Mouse (Mus musculus) ES-Bruce4 (cell line): ENCODE measurements around the gene Tbc1d1. TPM values are rescaled to one million over a fixed set of nuclear protein-coding genes. Genes with fewer than 3 reads are reported as not detected.
A peak's percentile ranks its signal among the peaks of the same experiment; 100 is the strongest.

Experiments used
- H3K27ac ChIP-seq: 2 replicates; pipeline ENCODE4 v1.5.1; 2012; ENCODE audit warnings: low read length, inconsistent platforms; ENCODE audit not compliant: insufficient read depth
- H3K27me3 ChIP-seq: 2 replicates; pipeline ENCODE4 v1.6.1; 2012; ENCODE audit warnings: mild to moderate bottlenecking, low read length, inconsistent platforms; ENCODE audit not compliant: control insufficient read depth, poor library complexity, insufficient read depth, severe bottlenecking
- H3K36me3 ChIP-seq: 2 replicates; pipeline ENCODE4 v1.6.1; 2012; ENCODE audit warnings: inconsistent platforms, mild to moderate bottlenecking, low read length, moderate library complexity; ENCODE audit not compliant: control insufficient read depth, poor library complexity, insufficient read depth, severe bottlenecking
- H3K4me1 ChIP-seq: one replicate; pipeline ENCODE4 v1.8.1; 2011; ENCODE audit warnings: low read length; ENCODE audit not compliant: control insufficient read depth, insufficient read depth
- H3K4me3 ChIP-seq: 2 replicates; pipeline ENCODE4 v1.5.1; 2011; ENCODE audit warnings: low read depth, mild to moderate bottlenecking, low read length
- H3K9ac ChIP-seq: 2 replicates; pipeline ENCODE4 v1.6.1; 2012; ENCODE audit warnings: low read depth, mild to moderate bottlenecking, inconsistent platforms; ENCODE audit not compliant: poor library complexity, severe bottlenecking
- H3K9me3 ChIP-seq: replicated peaks from 2 replicates; pipeline ENCODE4 v1.6.1; 2012; ENCODE audit warnings: mild to moderate bottlenecking, low read length, inconsistent platforms; ENCODE audit not compliant: control insufficient read depth, poor library complexity, insufficient read depth, severe bottlenecking
- CTCF ChIP-seq: IDR thresholded peaks from one replicate; pipeline ENCODE4 v1.8.1; 2011; ENCODE audit warnings: low read depth, low read length
- EP300 ChIP-seq: IDR thresholded peaks from 2 replicates; pipeline ENCODE4 v1.6.1; 2011; ENCODE audit warnings: low read depth, low read length; ENCODE audit not compliant: insufficient read depth
- POLR2A ChIP-seq: IDR thresholded peaks from one replicate; pipeline ENCODE4 v1.8.1; 2011; ENCODE audit warnings: low read length; ENCODE audit not compliant: insufficient read depth
- polyA plus RNA-seq: library from polyadenylated mRNA; stranded (reverse); fragments of >200 nt; gene quantifications from 2 replicates; pipeline ENCODE4 v1.2.4, GENCODE M21; 2011; ENCODE audit warnings: low read depth; ENCODE audit not compliant: missing spikeins, insufficient read depth, insufficient read length

Tbc1d1 gene
- polyA plus RNA-seq, 1 experiment, result 46.2 TPM

DNA sequence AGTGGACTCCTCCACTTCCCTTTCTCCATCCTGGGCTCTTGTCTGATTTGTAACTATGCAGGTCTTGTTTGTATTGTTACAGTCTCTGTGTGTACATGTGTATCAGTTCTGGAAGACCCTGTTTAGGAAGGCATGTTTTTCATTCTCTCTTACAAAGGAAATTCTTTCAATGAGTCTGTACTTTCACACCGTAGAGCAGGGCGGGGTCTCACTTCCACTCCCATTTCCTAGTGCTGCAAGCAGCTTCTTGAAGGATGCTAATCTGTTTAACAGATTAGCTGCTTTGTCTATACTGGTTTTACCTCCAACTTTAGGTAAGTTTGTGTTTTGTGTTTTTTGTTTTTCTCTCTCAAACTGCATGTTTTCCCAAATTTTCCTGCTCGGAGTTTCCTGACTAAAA, 230.9 kb downstream of the Tbc1d1 start:
- Histone ChIP-seq H3K27ac (peak overlapping the region; percentile 99), H3K9me3 (no peaks in the 10 kb centered on the region), H3K9ac (no peak overlapping the region), H3K36me3 (no peaks in the 10 kb centered on the region), H3K27me3 (no peaks in the 10 kb centered on the region), H3K4me1 (peaks cover 8% of the 10 kb centered on the region), H3K4me3 (no peak overlapping the region)
- TF ChIP-seq POLR2A (no peak), CTCF (no peak), EP300 (no peak)

DNA sequence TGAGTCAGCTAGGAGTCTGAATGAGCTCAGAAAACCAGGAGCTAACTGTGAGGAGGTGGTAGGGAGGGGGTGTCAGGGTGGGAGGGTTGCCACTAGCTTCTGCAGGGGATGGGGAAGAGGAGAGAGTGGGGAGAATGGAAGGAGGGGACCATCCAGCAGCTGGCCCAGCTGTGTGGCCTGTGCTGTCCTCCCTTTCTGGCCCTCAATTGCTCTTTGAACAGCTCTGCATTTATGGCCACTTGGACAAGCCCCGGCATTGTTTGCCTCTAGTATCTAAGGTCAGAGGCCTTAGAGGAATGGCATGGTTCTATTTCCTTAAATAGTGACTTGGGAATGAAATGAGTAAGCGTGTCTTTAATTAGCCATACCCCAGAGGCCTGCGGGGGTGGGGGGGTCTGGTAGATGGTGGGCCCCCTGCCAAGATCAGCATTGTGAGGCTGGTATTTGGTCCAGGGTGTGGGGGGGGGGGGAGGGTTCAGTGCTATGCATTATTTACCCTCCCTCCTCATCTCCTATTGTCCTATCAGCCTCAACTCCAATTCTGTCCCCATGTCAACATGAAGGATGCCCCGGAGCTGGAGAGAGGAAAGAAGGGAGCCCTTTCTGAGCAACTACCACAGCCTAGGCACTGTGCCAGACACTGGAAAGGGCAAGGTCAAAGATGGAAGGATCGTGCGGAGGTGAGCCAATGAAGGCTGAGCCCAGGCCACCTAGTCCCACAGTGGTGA, 233.3 kb downstream of the Tbc1d1 start:
- peaks cover 8% of the 10 kb centered on the region for H3K4me1 ChIP-seq
- TF ChIP-seq CTCF (no peak), EP300 (0 out of 2 replicates have a peak, but pooled peaks have one; percentile 52), POLR2A (no peak)
- H3K27me3 ChIP-seq, result no peaks in the 10 kb centered on the region
- H3K27ac ChIP-seq, result peak overlapping the region; percentile 99
- no peaks in the 10 kb centered on the region for H3K9me3 ChIP-seq
- 0 out of 2 replicates have a peak overlapping the region, but pooled peaks have one; percentile 9 for H3K9ac ChIP-seq
- H3K36me3 ChIP-seq, result peaks cover 2% of the 10 kb centered on the region; the same call in 1 of the 2 replicates
- H3K4me3 ChIP-seq, result peak overlapping the region; percentile 43

DNA sequence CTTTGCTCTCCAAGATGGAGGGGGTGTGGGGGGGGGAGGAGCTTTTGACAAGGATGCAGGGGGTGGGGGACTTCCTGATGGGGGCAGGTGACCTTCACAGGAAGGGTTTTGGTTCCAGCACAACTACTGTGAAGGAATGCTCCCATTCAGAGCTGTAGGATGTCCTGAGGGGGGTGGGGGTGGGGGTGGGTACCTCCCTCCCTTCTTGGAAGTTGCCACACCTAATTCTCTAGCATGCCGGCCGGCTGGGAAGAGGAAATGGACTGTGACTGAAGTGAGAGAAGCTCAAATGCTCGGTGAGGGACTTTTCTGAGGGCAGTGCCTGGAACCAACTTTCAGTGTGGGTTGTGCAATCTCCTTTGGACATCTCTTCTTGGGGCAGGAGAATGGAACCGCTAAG, 235.2 kb downstream of the Tbc1d1 start:
- no peak for TF ChIP-seq CTCF
- peak; percentile 98 for TF ChIP-seq EP300
- Histone ChIP-seq H3K4me3 (peak overlapping the region; percentile 96), H3K9ac (peak overlapping the region; percentile 88), H3K9me3 (no peaks in the 10 kb centered on the region), H3K4me1 (peaks cover 4% of the 10 kb centered on the region), H3K36me3 (peaks cover 4% of the 10 kb centered on the region; the same call in 1 of the 2 replicates), H3K27ac (peak overlapping the region; percentile 96), H3K27me3 (no peaks in the 10 kb centered on the region)

DNA sequence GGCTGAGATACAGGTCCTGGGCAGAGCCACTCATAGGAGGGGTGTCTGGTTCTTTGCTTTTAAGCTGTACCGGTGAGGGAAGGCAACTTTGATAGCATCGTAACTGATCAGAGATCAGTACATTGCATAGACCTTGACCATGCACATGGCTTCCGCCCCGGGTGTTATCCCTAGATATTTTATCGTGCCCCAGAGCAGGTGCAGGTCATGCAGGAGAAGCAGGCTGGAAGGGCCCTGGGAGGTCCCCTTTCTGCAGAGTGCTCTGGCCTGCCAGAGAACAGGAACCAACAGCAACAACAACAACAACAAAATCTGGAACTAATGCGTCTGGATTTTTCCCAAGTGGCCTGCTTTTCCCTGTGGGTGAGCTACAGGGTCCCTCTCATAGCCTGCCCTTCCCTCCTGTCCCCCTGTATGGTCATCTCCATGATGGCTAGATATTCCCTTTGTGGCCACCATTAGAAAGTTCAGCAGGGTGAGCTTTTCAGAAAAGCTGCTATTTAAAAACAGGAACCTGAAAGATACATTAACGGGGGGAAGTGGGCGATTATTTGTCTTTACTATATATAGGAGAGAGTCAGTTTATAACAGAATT, 236.4 kb downstream of the Tbc1d1 start:
- Histone ChIP-seq H3K27me3 (no peaks in the 10 kb centered on the region), H3K9me3 (no peaks in the 10 kb centered on the region), H3K36me3 (peaks cover 8% of the 10 kb centered on the region; the same call in 1 of the 2 replicates), H3K4me3 (peak overlapping the region; percentile 96), H3K4me1 (peaks cover 4% of the 10 kb centered on the region), H3K27ac (peak overlapping the region; percentile 96), H3K9ac (peak overlapping the region; percentile 88)
- TF ChIP-seq EP300, result no peak
- TF ChIP-seq POLR2A, result no peak
- no peak for TF ChIP-seq CTCF

DNA sequence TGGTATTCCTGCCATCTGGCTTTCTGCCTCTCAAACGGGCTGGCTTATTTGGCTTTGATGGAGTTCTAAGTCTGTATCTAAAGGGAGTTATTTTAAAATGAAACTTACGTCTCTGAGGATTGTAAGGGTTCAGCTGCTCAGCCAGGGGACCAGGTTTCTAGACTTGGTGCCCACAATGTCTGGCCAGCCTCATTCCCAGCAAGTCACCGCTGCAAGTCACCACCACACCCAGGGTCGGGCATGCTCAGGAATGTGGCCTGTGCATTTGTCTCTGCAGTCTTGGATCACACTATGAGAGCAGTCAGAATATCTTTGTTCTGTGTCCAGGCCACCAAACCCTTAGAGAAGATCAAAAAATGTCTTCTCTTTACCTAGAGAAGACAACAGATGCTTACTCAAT, 237.4 kb downstream of the Tbc1d1 start:
- peaks cover 8% of the 10 kb centered on the region; the same call in 1 of the 2 replicates for H3K36me3 ChIP-seq
- no peaks in the 10 kb centered on the region for H3K27me3 ChIP-seq
- H3K4me1 ChIP-seq, result peaks cover 4% of the 10 kb centered on the region
- H3K9me3 ChIP-seq, result no peaks in the 10 kb centered on the region
- peak overlapping the region; percentile 96 for H3K27ac ChIP-seq
- peak overlapping the region; percentile 76 for H3K4me3 ChIP-seq
- H3K9ac ChIP-seq, result peak overlapping the region; percentile 88
- TF ChIP-seq CTCF (no peak), POLR2A (no peak), EP300 (no peak)

DNA sequence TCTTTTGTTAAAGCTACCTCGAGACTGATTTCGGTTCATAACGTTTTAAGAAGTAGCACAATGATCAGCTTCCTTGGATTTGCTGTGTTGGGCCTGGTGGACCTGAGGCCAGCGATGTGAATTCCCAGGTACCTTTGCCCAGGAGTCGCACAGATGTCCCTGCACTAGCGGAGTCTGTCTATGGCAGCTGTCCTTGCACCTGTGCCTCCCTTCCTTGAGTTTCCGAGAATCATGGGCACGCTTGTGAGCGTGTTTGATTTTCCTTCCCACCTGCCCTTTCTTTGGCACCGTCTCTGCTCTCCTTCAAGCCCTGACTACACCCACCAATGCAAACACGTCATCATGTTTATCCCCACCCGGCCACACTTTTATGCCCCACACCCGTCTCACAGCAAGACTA, 242.1 kb downstream of the Tbc1d1 start:
- H3K4me3 ChIP-seq, result no peak overlapping the region

More for the DNA sequence above, 242.1 kb downstream of the Tbc1d1 start:
- TF ChIP-seq CTCF (no peak), POLR2A (no peak), EP300 (no peak)
- Histone ChIP-seq H3K27ac (no peak overlapping the region), H3K36me3 (peaks cover 16% of the 10 kb centered on the region; the same call in 1 of the 2 replicates), H3K9ac (no peak overlapping the region), H3K4me1 (no peaks in the 10 kb centered on the region), H3K9me3 (peaks cover 20% of the 10 kb centered on the region), H3K27me3 (no peaks in the 10 kb centered on the region)
